Mouse (Mus musculus) small intestine, adult 2 months (tissue): ENCODE results near the gene Hist2h2be. TPM values are rescaled to one million over a fixed set of nuclear protein-coding genes. Genes with fewer than 3 reads are reported as not detected.
"Not testable (repeated sequence)": the region's sequence is repeated elsewhere in the genome, so short reads cannot be mapped to it uniquely, and the experiment has no call there.

ENCODE experiments used
- H3K27ac ChIP-seq: fragments of 200-500 bp; 2 replicates; pipeline ENCODE4 v1.5.1; 2012; ENCODE audit warnings: low read depth, low read length, control low read depth, inconsistent platforms; ENCODE audit not compliant: insufficient read depth
- H3K27me3 ChIP-seq: fragments of 200-500 bp; 2 replicates; pipeline ENCODE4 v1.6.1; 2012; ENCODE audit warnings: mild to moderate bottlenecking, moderate library complexity, low read length, inconsistent platforms; ENCODE audit not compliant: control insufficient read depth, insufficient read depth
- H3K36me3 ChIP-seq: fragments of 200-500 bp; 2 replicates; pipeline ENCODE4 v1.6.1; 2012; ENCODE audit warnings: mild to moderate bottlenecking, low read length, control low read depth, inconsistent platforms; ENCODE audit not compliant: control insufficient read depth, insufficient read depth
- H3K4me1 ChIP-seq: fragments of 200-500 bp; 2 replicates; pipeline ENCODE4 v1.6.1; 2012; ENCODE audit warnings: low read length, inconsistent platforms, mixed read lengths; ENCODE audit not compliant: control insufficient read depth, insufficient read depth, insufficient read length
- H3K4me3 ChIP-seq: fragments of 200-500 bp; 2 replicates; pipeline ENCODE4 v1.5.1; 2012; ENCODE audit warnings: low read depth, mild to moderate bottlenecking, control low read depth, inconsistent platforms, low read length, moderate library complexity
- CTCF ChIP-seq: fragments of 200-500 bp; IDR thresholded peaks from 2 replicates; pipeline ENCODE4 v1.5.1; 2012; ENCODE audit warnings: low read depth, mild to moderate bottlenecking, control low read depth, inconsistent platforms, low read length, moderate library complexity, mixed read lengths; ENCODE audit not compliant: insufficient replicate concordance, insufficient read length; ENCODE audit errors: extremely low read depth
- POLR2A ChIP-seq: fragments of 200-500 bp; IDR thresholded peaks from 2 replicates; pipeline ENCODE4 v1.6.1; 2012; ENCODE audit warnings: low read depth, mild to moderate bottlenecking, control low read depth, inconsistent platforms, low read length, moderate library complexity
- WGBS: fragments of 180-500 bp; shearing (Covaris S2); methylation state at CpG from one replicate; pipeline ENCODE4 v1.1.7; 2018; 5-methylcytosine and 5-hydroxymethylcytosine counted together
- polyA plus RNA-seq: library from polyadenylated mRNA; depleted of rRNA; stranded (reverse); fragments of >200 nt; gene quantifications from 2 replicates; pipeline ENCODE4 v1.2.3, GENCODE M21; 2012; rRNA removed

Gene Hist2h2be
- polyA plus RNA-seq, 1 experiment: 1.4 TPM

- TF ChIP-seq POLR2A (no peak), CTCF (no peak)
- H3K4me3 ChIP-seq: no peak overlapping the region
- 81% methylated on average over 8 of the region's 8 CpGs for WGBS
- no peaks in the 10 kb centered on the region for H3K27me3 ChIP-seq
- H3K27ac ChIP-seq: no peak overlapping the region
- H3K4me1 ChIP-seq: peaks cover 6% of the 10 kb centered on the region; the same call in 1 of the 2 replicates
- H3K36me3 ChIP-seq: no peaks in the 10 kb centered on the region
These were observed 45.3 kb downstream of the Hist2h2be start for GRCm38 (mm10) chr3:96266132-96266710.

GRCm38 (mm10) chr3:96267541-96267940 is 46.6 kb downstream of the Hist2h2be start:
- WGBS: 65% methylated on average over 4 of the region's 4 CpGs
- Histone ChIP-seq H3K36me3 (no peaks in the 10 kb centered on the region), H3K4me1 (peaks cover 2% of the 10 kb centered on the region; the same call in 1 of the 2 replicates), H3K4me3 (no peak overlapping the region), H3K27ac (no peak overlapping the region), H3K27me3 (no peaks in the 10 kb centered on the region)
- TF ChIP-seq POLR2A (no peak), CTCF (no peak)

GRCm38 (mm10) chr3:96268051-96268775 is 47.3 kb downstream of the Hist2h2be start, which contains the start of gene Hist2h3b:
Hist2h3b (plus strand) TSS chr3:96268654.
- Histone ChIP-seq H3K27me3 (no peaks in the 10 kb centered on the region), H3K36me3 (no peaks in the 10 kb centered on the region), H3K4me3 (peak within 1 kb of the TSS; percentile 68), H3K4me1 (peaks cover 2% of the 10 kb centered on the region; the same call in 1 of the 2 replicates), H3K27ac (peak within 1 kb of the TSS; percentile 97)
- 9% methylated on average over 30 of the region's 30 CpGs for WGBS
- TF ChIP-seq CTCF (no peak), POLR2A (peak; percentile 94)

GRCm38 (mm10) chr3:96268776-96269378 is 48.0 kb downstream of the Hist2h2be start:
- Histone ChIP-seq H3K4me3 (peak overlapping the region; percentile 66), H3K27ac (peak overlapping the region; percentile 97)
- under 1% methylated on average over 18 of the region's 44 CpGs for WGBS
- not testable (repeated sequence) for H3K36me3 ChIP-seq, H3K27me3 ChIP-seq, H3K4me1 ChIP-seq

GRCm38 (mm10) chr3:96269511-96270474 is 48.9 kb downstream of the Hist2h2be start, which contains the start of gene Hist2h2bb:
Hist2h2bb (plus strand) TSS chr3:96269752.
- H3K4me3 ChIP-seq: peak within 1 kb of the TSS; percentile 68
- H3K27me3 ChIP-seq: no peaks in the 10 kb centered on the region
- no peaks in the 10 kb centered on the region for H3K36me3 ChIP-seq
- peaks cover 2% of the 10 kb centered on the region; the same call in 1 of the 2 replicates for H3K4me1 ChIP-seq
- WGBS: under 1% methylated on average over 45 of the region's 45 CpGs
- H3K27ac ChIP-seq: peak within 1 kb of the TSS; percentile 97
- TF ChIP-seq POLR2A (peak; percentile 98), CTCF (no peak)

Other genes starting within 250 kb of the Hist2h2be start
- 10.8 and 31.3 TPM in 2 replicates for gene Plekho1, start 225.1 kb upstream of the Hist2h2be start, polyA plus RNA-seq
- 0.99 and 2.5 TPM in 2 replicates for gene Vps45, start 162.7 kb upstream of the Hist2h2be start, polyA plus RNA-seq
- gene Otud7b, start 116.6 kb upstream of the Hist2h2be start, polyA plus RNA-seq: 13.7 and 23.6 TPM in 2 replicates
- 5.0 and 64.6 TPM in 2 replicates for gene Mtmr11, start 59.1 kb upstream of the Hist2h2be start, polyA plus RNA-seq
- 42.2 and 73.2 TPM in 2 replicates for gene Sf3b4, start 48.8 kb upstream of the Hist2h2be start, polyA plus RNA-seq
- 0.85 and 1.4 TPM in 2 replicates for gene Sv2a, start 40.0 kb upstream of the Hist2h2be start, polyA plus RNA-seq
- 62.0 and 66.0 TPM in 2 replicates for gene Bola1, start 1.4 kb upstream of the Hist2h2be start, polyA plus RNA-seq
- 3.4 and 9.2 TPM in 2 replicates for gene Hist2h2ab, start 1.3 kb upstream of the Hist2h2be start, polyA plus RNA-seq
- 28.7 and 40.4 TPM in 2 replicates for gene Hist2h2ac, start 239 bp upstream of the Hist2h2be start, polyA plus RNA-seq
- gene Hist2h3c2, start 18.0 kb downstream of the Hist2h2be start, polyA plus RNA-seq: 59.1 and 109 TPM in 2 replicates
- 248 and 339 TPM in 2 replicates for gene Hist2h2aa2, start 19.2 kb downstream of the Hist2h2be start, polyA plus RNA-seq
- gene Hist2h2aa1, start 24.4 kb downstream of the Hist2h2be start, polyA plus RNA-seq: 485 and 622 TPM in 2 replicates
- gene Hist2h3c1, start 25.6 kb downstream of the Hist2h2be start, polyA plus RNA-seq: not detected in 2 replicates
- 4.2 and 6.3 TPM in 2 replicates for gene Hist2h4, start 42.2 kb downstream of the Hist2h2be start, polyA plus RNA-seq
- gene Hist2h3b, start 47.5 kb downstream of the Hist2h2be start, polyA plus RNA-seq: 77.4 and 102 TPM in 2 replicates
- gene Hist2h2bb, start 48.6 kb downstream of the Hist2h2be start, polyA plus RNA-seq: 8.4 and 8.7 TPM in 2 replicates
- gene Fcgr1, start 72.8 kb downstream of the Hist2h2be start, polyA plus RNA-seq: 1.8 and 2.4 TPM in 2 replicates
- gene BC107364, start 231.2 kb downstream of the Hist2h2be start, polyA plus RNA-seq: not detected in 2 replicates